Mouse (Mus musculus): ENCODE measurements around the gene Txndc16.

GRCm38 (mm10) chr14:45102201-45102600 lies 117.9 kb downstream of the Txndc16 start:
- TF ChIP-seq POLR2A (IDR thresholded peaks at IDR 0.05; ENCODE audit: borderline replicate concordance, low read depth, low read length) (no peak), CTCF (IDR thresholded peaks at IDR 0.05; ENCODE audit: low read depth, low read length) (no peak)
